Mouse (Mus musculus): ENCODE measurements around the gene Snap91.

Snap91 gene

GRCm38 (mm10) chr9:86880113-86880972, at the start of gene Snap91:
Snap91 (minus strand) TSS chr9:86880654.
- peak; percentile 86 to 89 for DNase-seq (ENCODE audit: low spot score in 2 of 2)

- no peak for DNase-seq (ENCODE audit: low spot score in 2 of 2)
Observed at GRCm38 (mm10) chr9:86926519-86926918, 46.1 kb upstream of the Snap91 start.

- DNase-seq (ENCODE audit: low spot score in 2 of 2): no peak
Observed at GRCm38 (mm10) chr9:86925688-86926087, 45.2 kb upstream of the Snap91 start.

GRCm38 (mm10) chr9:86922430-86922829, 42.0 kb upstream of the Snap91 start:
- DNase-seq (ENCODE audit: low spot score in 2 of 2): no peak

GRCm38 (mm10) chr9:86916543-86916942, 36.1 kb upstream of the Snap91 start:
- DNase-seq (ENCODE audit: low spot score in 2 of 2): no peak

- no peak for DNase-seq (ENCODE audit: low spot score in 2 of 2)
Observed at GRCm38 (mm10) chr9:86899502-86900199, 19.2 kb upstream of the Snap91 start.

GRCm38 (mm10) chr9:86879216-86880112, 990 bp downstream of the Snap91 start:
- peak; percentile 27 to 44 for DNase-seq (ENCODE audit: low spot score in 2 of 2)

GRCm38 (mm10) chr9:86878716-86879115, 1.7 kb downstream of the Snap91 start:
- no peak for DNase-seq (ENCODE audit: low spot score in 2 of 2)

- no peak for DNase-seq (ENCODE audit: low spot score in 2 of 2)
Observed at GRCm38 (mm10) chr9:86873681-86874080, 6.8 kb downstream of the Snap91 start.

- no peak for DNase-seq (ENCODE audit: low spot score in 2 of 2)
Observed at GRCm38 (mm10) chr9:86869586-86870338, 10.7 kb downstream of the Snap91 start.

GRCm38 (mm10) chr9:86858101-86858500, 22.4 kb downstream of the Snap91 start:
- DNase-seq (ENCODE audit: low spot score in 2 of 2): no peak

GRCm38 (mm10) chr9:86857626-86858025, 22.8 kb downstream of the Snap91 start:
- no peak for DNase-seq (ENCODE audit: low spot score in 2 of 2)

GRCm38 (mm10) chr9:86852861-86853260, 27.6 kb downstream of the Snap91 start:
- no peak for DNase-seq (ENCODE audit: low spot score in 2 of 2)

GRCm38 (mm10) chr9:86851689-86852088, 28.8 kb downstream of the Snap91 start:
- no peak for DNase-seq (ENCODE audit: low spot score in 2 of 2)

GRCm38 (mm10) chr9:86850452-86851207, 29.8 kb downstream of the Snap91 start:
- DNase-seq (ENCODE audit: low spot score in 2 of 2): no peak

GRCm38 (mm10) chr9:86843747-86844353, 36.6 kb downstream of the Snap91 start:
- no peak for DNase-seq (ENCODE audit: low spot score in 2 of 2)

- DNase-seq (ENCODE audit: low spot score in 2 of 2): no peak
Observed at GRCm38 (mm10) chr9:86829792-86830191, 50.7 kb downstream of the Snap91 start.

- DNase-seq (ENCODE audit: low spot score in 2 of 2): no peak
Observed at GRCm38 (mm10) chr9:86829034-86829433, 51.4 kb downstream of the Snap91 start.

GRCm38 (mm10) chr9:86819366-86819765, 61.1 kb downstream of the Snap91 start:
- no peak for DNase-seq (ENCODE audit: low spot score in 2 of 2)

- DNase-seq (ENCODE audit: low spot score in 2 of 2): no peak
Observed at GRCm38 (mm10) chr9:86817673-86818072, 62.8 kb downstream of the Snap91 start.

Measured in frontal cortex, postnatal 10 days (tissue).